Mouse (Mus musculus): ENCODE data around the gene Wdr24. TPM values are rescaled to one million over a fixed set of nuclear protein-coding genes. Genes with fewer than 3 reads are reported as not detected.

The Wdr24 gene
- polyA plus RNA-seq, 1 experiment from 2014 or later, result 36.5 TPM

DNA sequence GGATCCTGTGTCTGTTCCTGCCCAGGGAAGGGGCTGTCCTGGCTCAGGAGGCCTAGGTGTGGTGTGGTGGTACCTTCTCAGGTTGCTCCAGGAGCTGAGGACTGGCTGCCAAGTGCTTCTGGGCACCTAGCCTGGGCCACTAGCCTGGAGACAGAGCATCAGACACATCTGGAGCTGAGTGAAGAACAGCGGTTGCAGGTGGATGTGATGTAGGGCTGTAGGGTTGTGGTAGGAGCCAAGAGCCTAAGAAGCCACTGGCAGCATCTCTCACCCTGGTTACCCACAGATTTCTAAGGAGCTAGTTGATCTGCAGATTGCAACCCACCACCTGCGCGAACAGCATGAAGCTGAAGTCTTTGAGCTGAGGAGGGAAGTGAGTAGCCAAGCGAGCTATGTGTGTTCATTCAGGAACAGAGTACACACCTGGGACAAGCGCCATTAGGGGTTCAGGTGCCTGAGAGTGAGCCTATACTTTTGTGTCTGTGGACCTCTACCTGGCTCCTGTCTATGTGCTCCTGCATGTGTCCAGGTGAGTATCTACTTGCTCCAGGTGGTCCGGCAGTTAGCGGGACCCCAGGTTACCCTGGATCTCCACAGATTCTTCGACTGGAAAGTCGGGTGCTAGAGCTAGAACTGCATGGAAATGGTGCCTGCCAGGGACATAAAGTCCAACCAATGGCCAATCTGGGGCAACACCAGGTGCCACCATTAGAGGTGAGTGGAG lies 36.5 kb upstream of the Wdr24 start:
- Histone ChIP-seq H3K27me3 (replicated peaks; ENCODE audit: control insufficient read depth, insufficient read depth, low read length) (no peaks in the 10 kb centered on the region), H3K4me1 (replicated peaks; ENCODE audit: control insufficient read depth, insufficient read depth, low read length) (peaks cover 32% of the 10 kb centered on the region), H3K4me3 (replicated peaks; ENCODE audit: low read length) (no peak overlapping the region), H3K4me2 (ENCODE audit: low read length) (no peak overlapping the region), H3K36me3 (ENCODE audit: control insufficient read depth, insufficient read depth) (peaks cover 7% of the 10 kb centered on the region; the same call in 1 of the 2 replicates), H3K9ac (replicated peaks; ENCODE audit: low read depth, low read length) (no peak overlapping the region), H3K27ac (ENCODE audit: low read length) (no peak overlapping the region), H3K9me3 (ENCODE audit: control insufficient read depth, low read length) (no peaks in the 10 kb centered on the region)
- ATAC-seq, result no peak
- WGBS, result 92% methylated on average over 9 of the region's 9 CpGs

- Histone ChIP-seq H3K9me3 (ENCODE audit: control insufficient read depth, low read length) (no peaks in the 10 kb centered on the region), H3K27me3 (replicated peaks; ENCODE audit: control insufficient read depth, insufficient read depth, low read length) (no peaks in the 10 kb centered on the region), H3K4me2 (ENCODE audit: low read length) (peak overlapping the region; percentile 73), H3K36me3 (ENCODE audit: control insufficient read depth, insufficient read depth) (no peaks in the 10 kb centered on the region), H3K4me3 (replicated peaks; ENCODE audit: low read length) (peak overlapping the region; percentile 80), H3K9ac (replicated peaks; ENCODE audit: low read depth, low read length) (peak overlapping the region; percentile 87), H3K4me1 (replicated peaks; ENCODE audit: control insufficient read depth, insufficient read depth, low read length) (peaks cover 40% of the 10 kb centered on the region), H3K27ac (ENCODE audit: low read length) (peak overlapping the region; percentile 95)
- WGBS, result 18% methylated on average over 19 of the region's 19 CpGs
- ATAC-seq, result peak; percentile 21; the same call in 1 of the 2 replicates
Measured at GRCm38 (mm10) chr17:25791320-25791842, 32.0 kb upstream of the Wdr24 start.

- under 1% methylated on average over 45 of the region's 45 CpGs for WGBS
- Histone ChIP-seq H3K4me2 (ENCODE audit: low read length) (peak overlapping the region; percentile 73), H3K27me3 (replicated peaks; ENCODE audit: control insufficient read depth, insufficient read depth, low read length) (no peaks in the 10 kb centered on the region; the same call in 1 of the 2 replicates), H3K9me3 (ENCODE audit: control insufficient read depth, low read length) (no peaks in the 10 kb centered on the region), H3K9ac (replicated peaks; ENCODE audit: low read depth, low read length) (peak overlapping the region; percentile 87), H3K36me3 (ENCODE audit: control insufficient read depth, insufficient read depth) (no peaks in the 10 kb centered on the region), H3K4me3 (replicated peaks; ENCODE audit: low read length) (peak overlapping the region; percentile 80), H3K4me1 (replicated peaks; ENCODE audit: control insufficient read depth, insufficient read depth, low read length) (peaks cover 46% of the 10 kb centered on the region), H3K27ac (ENCODE audit: low read length) (peak overlapping the region; percentile 95)
- ATAC-seq, result peak; percentile 67
Measured at GRCm38 (mm10) chr17:25791843-25792527, 31.4 kb upstream of the Wdr24 start.

DNA sequence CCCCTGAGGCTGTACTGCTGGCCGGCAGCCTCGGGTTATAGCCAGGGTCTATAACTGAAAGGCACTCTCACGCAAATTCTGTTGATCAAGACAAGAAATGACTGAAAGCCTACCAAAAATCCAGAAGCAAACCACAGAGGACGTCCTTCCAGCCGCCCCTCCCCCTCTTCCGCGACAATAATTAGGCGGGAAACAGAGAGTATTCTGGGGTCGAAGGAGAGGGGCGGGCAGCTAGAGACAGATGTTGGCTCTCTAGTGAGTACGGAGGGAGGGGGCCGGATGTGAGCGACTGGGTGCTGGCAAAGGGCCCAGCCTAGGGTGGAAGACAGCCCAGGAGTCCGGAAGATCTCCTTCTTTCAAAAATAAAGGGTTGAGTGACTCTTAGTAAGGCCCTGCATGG lies 30.8 kb upstream of the Wdr24 start, which contains the start of gene Fam173a:
Gene Fam173a, minus strand, starts transcription at position 287 of the 400 bp plus-strand sequence.
- peak within 1 kb of the TSS; percentile 80 for H3K4me3 ChIP-seq (replicated peaks; ENCODE audit: low read length)
- peak within 1 kb of the TSS; percentile 95 for H3K27ac ChIP-seq (ENCODE audit: low read length)
- H3K9ac ChIP-seq (replicated peaks; ENCODE audit: low read depth, low read length), result peak within 1 kb of the TSS; percentile 87
- no peaks in the 10 kb centered on the region for H3K36me3 ChIP-seq (ENCODE audit: control insufficient read depth, insufficient read depth)
- 0% methylated on average over 14 of the region's 14 CpGs for WGBS
- ATAC-seq, result peak; percentile 60
- H3K27me3 ChIP-seq (replicated peaks; ENCODE audit: control insufficient read depth, insufficient read depth, low read length), result no peaks in the 10 kb centered on the region; the same call in 1 of the 2 replicates
- H3K4me1 ChIP-seq (replicated peaks; ENCODE audit: control insufficient read depth, insufficient read depth, low read length), result peaks cover 49% of the 10 kb centered on the region
- no peaks in the 10 kb centered on the region for H3K9me3 ChIP-seq (ENCODE audit: control insufficient read depth, low read length)
- H3K4me2 ChIP-seq (ENCODE audit: low read length), result peak within 1 kb of the TSS; percentile 73

- Histone ChIP-seq H3K4me2 (ENCODE audit: low read length) (no peak overlapping the region; the same call in 1 of the 2 replicates), H3K9ac (replicated peaks; ENCODE audit: low read depth, low read length) (no peak overlapping the region), H3K4me1 (replicated peaks; ENCODE audit: control insufficient read depth, insufficient read depth, low read length) (peaks cover 49% of the 10 kb centered on the region), H3K36me3 (ENCODE audit: control insufficient read depth, insufficient read depth) (no peaks in the 10 kb centered on the region), H3K27me3 (replicated peaks; ENCODE audit: control insufficient read depth, insufficient read depth, low read length) (no peaks in the 10 kb centered on the region; the same call in 1 of the 2 replicates), H3K4me3 (replicated peaks; ENCODE audit: low read length) (no peak overlapping the region), H3K27ac (ENCODE audit: low read length) (no peak overlapping the region), H3K9me3 (ENCODE audit: control insufficient read depth, low read length) (no peaks in the 10 kb centered on the region)
- 9% methylated on average over 13 of the region's 13 CpGs for WGBS
- ATAC-seq, result no peak
Measured at GRCm38 (mm10) chr17:25794197-25794596, 29.2 kb upstream of the Wdr24 start.

DNA sequence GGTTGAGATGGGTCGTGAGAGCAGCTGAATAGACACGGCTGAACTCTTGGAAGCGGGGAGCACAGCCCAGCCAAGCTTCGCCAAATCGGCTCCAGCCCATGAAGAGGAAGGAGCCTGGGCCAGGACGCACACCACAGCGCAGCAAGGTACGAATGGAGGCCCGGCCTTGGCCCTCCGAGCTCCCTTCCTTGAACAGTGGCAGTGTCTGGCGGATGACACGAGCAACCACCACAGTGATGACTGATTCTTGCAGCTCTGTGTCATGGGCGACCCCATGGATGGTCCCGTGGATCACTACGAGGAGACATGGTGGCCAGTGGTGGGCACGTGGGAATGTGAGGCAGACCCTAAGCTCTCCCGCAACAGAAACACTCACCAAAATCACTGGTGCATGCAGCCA lies 28.4 kb upstream of the Wdr24 start:
- Histone ChIP-seq H3K36me3 (ENCODE audit: control insufficient read depth, insufficient read depth) (no peaks in the 10 kb centered on the region), H3K4me2 (ENCODE audit: low read length) (peak overlapping the region; percentile 74), H3K27me3 (replicated peaks; ENCODE audit: control insufficient read depth, insufficient read depth, low read length) (no peaks in the 10 kb centered on the region; the same call in 1 of the 2 replicates), H3K4me1 (replicated peaks; ENCODE audit: control insufficient read depth, insufficient read depth, low read length) (peaks cover 49% of the 10 kb centered on the region), H3K4me3 (replicated peaks; ENCODE audit: low read length) (no peak overlapping the region), H3K9me3 (ENCODE audit: control insufficient read depth, low read length) (no peaks in the 10 kb centered on the region), H3K9ac (replicated peaks; ENCODE audit: low read depth, low read length) (no peak overlapping the region), H3K27ac (ENCODE audit: low read length) (peak overlapping the region; percentile 19; the same call in 1 of the 2 replicates)
- 46% methylated on average over 17 of the region's 17 CpGs for WGBS
- no peak for ATAC-seq

DNA sequence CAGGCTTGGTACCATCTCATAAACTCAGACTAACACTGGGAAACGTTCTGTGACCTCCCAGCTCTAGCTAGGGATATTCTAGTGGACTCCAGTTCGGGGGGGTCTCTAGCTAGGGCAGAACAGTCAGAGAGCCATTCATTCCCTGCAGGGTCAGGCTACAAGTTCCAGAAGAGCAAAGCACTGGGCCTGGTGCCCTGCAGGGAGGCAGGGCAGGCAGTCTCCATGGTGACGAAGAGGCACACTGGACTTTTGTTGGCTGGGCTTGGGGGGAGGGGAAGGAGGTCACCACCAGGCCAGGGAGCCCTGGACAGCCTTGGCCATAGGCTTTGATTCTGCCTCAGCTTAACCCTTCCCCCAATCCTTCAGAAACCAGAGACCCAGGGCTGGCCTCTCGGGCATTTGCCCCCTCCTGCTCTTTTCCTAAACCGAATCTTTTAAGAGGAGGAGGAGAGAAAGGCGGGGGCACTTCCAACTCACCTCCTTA lies 27.8 kb upstream of the Wdr24 start, which contains the start of gene AC134908.4:
Gene AC134908.4, minus strand, starts transcription at position 51 of the 484 bp plus-strand sequence.
- H3K27me3 ChIP-seq (replicated peaks; ENCODE audit: control insufficient read depth, insufficient read depth, low read length), result no peaks in the 10 kb centered on the region; the same call in 1 of the 2 replicates
- ATAC-seq, result no peak
- H3K4me2 ChIP-seq (ENCODE audit: low read length), result peak within 1 kb of the TSS; percentile 74
- WGBS, result 13% methylated on average over 6 of the region's 6 CpGs
- no peaks in the 10 kb centered on the region for H3K36me3 ChIP-seq (ENCODE audit: control insufficient read depth, insufficient read depth)
- peaks cover 46% of the 10 kb centered on the region for H3K4me1 ChIP-seq (replicated peaks; ENCODE audit: control insufficient read depth, insufficient read depth, low read length)
- peak within 1 kb of the TSS; percentile 19; the same call in 1 of the 2 replicates for H3K27ac ChIP-seq (ENCODE audit: low read length)
- H3K9ac ChIP-seq (replicated peaks; ENCODE audit: low read depth, low read length), result peak within 1 kb of the TSS; percentile 59
- no peaks in the 10 kb centered on the region for H3K9me3 ChIP-seq (ENCODE audit: control insufficient read depth, low read length)
- H3K4me3 ChIP-seq (replicated peaks; ENCODE audit: low read length), result peak within 1 kb of the TSS; percentile 55

- peak overlapping the region; percentile 74 for H3K4me2 ChIP-seq (ENCODE audit: low read length)
- H3K4me1 ChIP-seq (replicated peaks; ENCODE audit: control insufficient read depth, insufficient read depth, low read length), result peaks cover 39% of the 10 kb centered on the region
- peak overlapping the region; percentile 55 for H3K4me3 ChIP-seq (replicated peaks; ENCODE audit: low read length)
- peak overlapping the region; percentile 59 for H3K9ac ChIP-seq (replicated peaks; ENCODE audit: low read depth, low read length)
- no peak overlapping the region for H3K27ac ChIP-seq (ENCODE audit: low read length)
- ATAC-seq, result no peak
- no peaks in the 10 kb centered on the region; the same call in 1 of the 2 replicates for H3K27me3 ChIP-seq (replicated peaks; ENCODE audit: control insufficient read depth, insufficient read depth, low read length)
- WGBS, result under 1% methylated on average over 37 of the region's 37 CpGs
- no peaks in the 10 kb centered on the region for H3K9me3 ChIP-seq (ENCODE audit: control insufficient read depth, low read length)
- no peaks in the 10 kb centered on the region for H3K36me3 ChIP-seq (ENCODE audit: control insufficient read depth, insufficient read depth)
Measured at GRCm38 (mm10) chr17:25796211-25796771, 27.1 kb upstream of the Wdr24 start.

All from forebrain, embryonic 16.5 days (tissue).